Mouse (Mus musculus): ENCODE results near the gene Foxp1.

- TF ChIP-seq CTCF (IDR thresholded peaks at IDR 0.05; ENCODE audit: low read depth, low read length) (no peak), GATA1 (IDR thresholded peaks at IDR 0.05; ENCODE audit: borderline replicate concordance, low read length) (no peak), GATA2 (IDR thresholded peaks at IDR 0.05; ENCODE audit: borderline replicate concordance, low read depth, low read length) (no peak), TAL1 (conservative IDR thresholded peaks at IDR 0.05; ENCODE audit: low read depth, low read length) (no peak)
Observed at GRCm38 (mm10) chr6:98996346-98996745, 526.2 kb downstream of the Foxp1 start.

Data from G1E (cell line).